Mouse (Mus musculus) kidney, embryonic 15.5 days (tissue): ENCODE results near the gene Zfy1. TPM values are rescaled to one million over a fixed set of nuclear protein-coding genes. Genes with fewer than 3 reads are reported as not detected.
A peak's percentile ranks its signal among the peaks of the same experiment; 100 is the strongest.
"Not testable (repeated sequence)": the region's sequence is repeated elsewhere in the genome, so short reads cannot be mapped to it uniquely, and the experiment has no call there.

ENCODE experiments used
- ATAC-seq: fragments of 200-750 bp; cut with Nextera tagmentation; replicated peaks from 2 replicates; pipeline ENCODE4 v1.8.0; 2017; ENCODE audit warnings: moderate TSS enrichment; ENCODE audit not compliant: low FRiP score
- H3K27ac ChIP-seq: fragments of 300-500 bp; sonication (generic); 2 replicates; pipeline ENCODE4 v1.5.1; 2015; ENCODE audit warnings: mild to moderate bottlenecking, inconsistent platforms
- H3K27me3 ChIP-seq: fragments of 300-500 bp; sonication (generic); 2 replicates; pipeline ENCODE4 v1.6.1; 2015; ENCODE audit warnings: inconsistent platforms
- H3K36me3 ChIP-seq: fragments of 300-500 bp; sonication (generic); 2 replicates; pipeline ENCODE4 v1.6.1; 2015; ENCODE audit warnings: inconsistent platforms
- H3K4me1 ChIP-seq: fragments of 300-500 bp; sonication (generic); 2 replicates; pipeline ENCODE4 v1.6.1; 2015; ENCODE audit warnings: inconsistent platforms
- H3K4me2 ChIP-seq: fragments of 300-500 bp; sonication (generic); 2 replicates; pipeline ENCODE4 v1.6.1; 2015; ENCODE audit warnings: moderate library complexity, mild to moderate bottlenecking, inconsistent platforms
- H3K4me3 ChIP-seq: fragments of 300-500 bp; sonication (generic); replicated peaks from 2 replicates; pipeline ENCODE4 v1.5.1; 2015; ENCODE audit warnings: mild to moderate bottlenecking, inconsistent platforms
- H3K9ac ChIP-seq: fragments of 300-500 bp; sonication (generic); 2 replicates; pipeline ENCODE4 v1.6.1; 2015; ENCODE audit warnings: mild to moderate bottlenecking, inconsistent platforms
- H3K9me3 ChIP-seq: fragments of 300-500 bp; sonication (generic); replicated peaks from 2 replicates; pipeline ENCODE4 v1.6.1; 2016; ENCODE audit warnings: inconsistent platforms
- WGBS: fragments of 180-500 bp; shearing (Covaris S2); methylation state at CpG from one replicate; pipeline ENCODE4 v1.1.7; 2015; ENCODE audit warnings: mixed read lengths; 5-methylcytosine and 5-hydroxymethylcytosine counted together
- polyA plus RNA-seq: library from polyadenylated mRNA; unstranded; fragments of >200 nt; fragmentation: Nextera tagmentation; extraction: Ambion mirVana; gene quantifications from 2 replicates; pipeline ENCODE4 v1.2.1, GENCODE M21; 2015

Gene Zfy1
- polyA plus RNA-seq: not detected in 2 replicates

DNA sequence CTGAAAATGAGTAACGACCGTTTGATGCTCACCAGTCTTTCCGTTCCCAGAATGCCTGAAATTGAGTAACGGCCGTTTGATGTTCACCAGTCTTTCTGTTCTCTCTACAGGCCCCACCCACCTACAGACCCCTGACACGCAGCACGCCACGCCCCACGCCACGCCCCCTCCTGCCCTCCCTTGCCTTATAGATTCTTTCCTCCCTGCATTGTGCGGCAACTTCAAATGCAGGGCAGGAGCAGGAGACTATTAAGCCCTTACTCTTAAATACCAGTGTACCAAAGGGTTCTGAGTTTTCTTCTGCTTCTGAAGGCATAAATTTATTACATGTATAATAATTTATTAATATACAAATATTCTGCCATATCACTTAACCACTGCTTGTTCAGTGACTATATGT lies at the start of gene Zfy1:
Gene Zfy1 (minus strand): TSS at position 101 of the 400 bp plus-strand sequence.
- H3K9ac ChIP-seq, ATAC-seq: not testable (repeated sequence)

DNA sequence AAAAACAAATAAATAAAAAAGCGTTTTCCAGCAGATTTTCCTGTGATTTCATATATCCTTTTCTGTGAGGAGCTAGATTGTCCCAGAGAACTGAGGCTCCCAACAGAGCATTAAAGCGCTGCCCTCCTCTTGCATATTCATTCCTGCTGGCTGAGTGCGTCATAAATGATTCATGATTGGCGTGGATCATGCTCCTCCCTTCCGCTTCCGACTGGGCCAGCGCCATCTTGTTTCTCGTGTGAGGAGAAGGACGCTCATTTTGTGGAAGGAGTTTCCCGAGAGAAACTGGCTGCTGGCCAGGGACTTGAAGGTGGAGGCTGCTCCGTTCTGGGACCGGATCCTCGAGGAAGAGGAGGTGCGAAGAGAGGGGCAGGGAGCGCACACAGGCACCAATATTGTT lies 21.2 kb upstream of the Zfy1 start, which contains the start of gene Uba1y:
Gene Uba1y (plus strand): TSS at position 254 of the 400 bp plus-strand sequence.
- no peak within 1 kb of the TSS for H3K27ac ChIP-seq
- no peaks in the 10 kb centered on the region for H3K4me1 ChIP-seq
- no peaks in the 10 kb centered on the region for H3K9me3 ChIP-seq
- no peak for ATAC-seq
- no peak within 1 kb of the TSS for H3K9ac ChIP-seq
- H3K27me3 ChIP-seq: no peaks in the 10 kb centered on the region
- H3K4me2 ChIP-seq: no peak within 1 kb of the TSS
- no peak within 1 kb of the TSS for H3K4me3 ChIP-seq
- 92% methylated on average over 9 of the region's 15 CpGs for WGBS
- no peaks in the 10 kb centered on the region for H3K36me3 ChIP-seq

More for the DNA sequence above, at the start of gene Zfy1:
- not testable (repeated sequence) for H3K9me3 ChIP-seq, H3K4me2 ChIP-seq, H3K27me3 ChIP-seq, H3K4me1 ChIP-seq, H3K27ac ChIP-seq, H3K36me3 ChIP-seq, H3K4me3 ChIP-seq
- 81% methylated on average over 4 of the region's 11 CpGs for WGBS

DNA sequence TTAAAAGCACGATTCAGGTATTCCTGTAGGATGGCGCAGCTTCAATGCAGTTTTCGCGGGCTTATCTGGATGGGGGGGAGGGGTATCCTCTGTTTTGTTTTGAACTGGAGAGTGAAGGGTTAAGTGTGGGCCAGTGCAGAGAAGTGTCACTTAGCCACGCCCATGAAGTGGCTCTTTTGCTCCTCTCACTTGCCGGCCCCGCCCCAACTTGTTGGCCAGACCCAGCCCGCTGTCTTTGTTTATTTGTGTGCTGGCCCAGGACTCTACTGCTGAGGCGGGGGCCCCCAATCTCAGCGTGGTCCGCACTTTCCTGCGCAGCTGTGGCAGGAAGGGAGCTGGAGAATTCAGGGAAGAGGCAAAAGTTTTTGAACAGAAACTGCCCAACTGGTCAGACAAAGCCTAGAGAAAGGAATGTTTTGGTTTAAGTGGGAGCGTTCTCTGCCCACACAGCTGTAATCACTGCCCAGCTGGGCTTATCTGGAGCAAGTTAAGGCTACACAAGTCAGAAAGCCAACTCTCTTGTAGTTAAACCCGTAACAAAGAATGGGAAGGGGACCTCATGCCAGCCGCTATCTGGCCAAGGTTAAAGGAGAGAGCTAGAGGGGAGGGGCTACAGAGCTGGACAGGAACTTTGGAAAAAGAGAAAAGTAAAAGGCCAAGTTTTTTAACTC lies 11.9 kb upstream of the Zfy1 start:
- peak; percentile 99 for ATAC-seq
- H3K9me3 ChIP-seq: no peaks in the 10 kb centered on the region
- H3K9ac ChIP-seq: no peak overlapping the region
- no peaks in the 10 kb centered on the region for H3K4me1 ChIP-seq
- no peaks in the 10 kb centered on the region for H3K36me3 ChIP-seq
- peak overlapping the region; percentile 60 for H3K27ac ChIP-seq
- WGBS: 0% methylated on average over 12 of the region's 15 CpGs
- H3K27me3 ChIP-seq: no peaks in the 10 kb centered on the region
- H3K4me3 ChIP-seq: peak overlapping the region; percentile 21
- peak overlapping the region; percentile 43 for H3K4me2 ChIP-seq

Other genes with a start within 250 kb of the Zfy1 start
- gene Uba1y, start 21.2 kb upstream of the Zfy1 start, polyA plus RNA-seq: not detected in 2 replicates
- gene Kdm5d, start 100.4 kb upstream of the Zfy1 start, polyA plus RNA-seq: 9.9 and 10.0 TPM in 2 replicates
- 33.2 and 39.2 TPM in 2 replicates for gene Eif2s3y, start 213.1 kb upstream of the Zfy1 start, polyA plus RNA-seq